In genomic region chr10:4404895-4405491, GRCm38 (mm10) we compare ENCODE assay signal across 7 mouse cellular contexts. TPM values are rescaled to one million over a fixed set of nuclear protein-coding genes. Genes with fewer than 3 reads are reported as not detected.
DNase-seq lines count a peak whose midpoint lies in the region; ATAC-seq and TF ChIP-seq lines count a peak whose summit lies in the region.

No protein-coding gene starts in this region.

- TF ChIP-seq CTCF in liver, embryonic 14.5 days (IDR thresholded peaks at IDR 0.05; ENCODE audit: low read depth) = peak; percentile 81

- H3K4me1 ChIP-seq in embryonic facial prominence, embryonic 14.5 days (ENCODE audit: control insufficient read depth, insufficient read depth, low read length) = no peaks in the 10 kb centered on the region
- H3K4me1 ChIP-seq in hindbrain, embryonic 14.5 days (replicated peaks; ENCODE audit: control insufficient read depth, insufficient read depth, low read length) = no peaks in the 10 kb centered on the region
- H3K4me1 ChIP-seq in liver, embryonic 14.5 days (replicated peaks; ENCODE audit: control insufficient read depth in 2 of 2, insufficient read depth in 2 of 2, low read length in 1 of 2) = peaks cover 0 to 3% of the 10 kb centered on the region in 2 experiments; a peak in 2 of 4 replicates

- no peak overlapping the region for H3K4me2 ChIP-seq in embryonic facial prominence, embryonic 14.5 days (ENCODE audit: low read depth, low read length)
- no peak overlapping the region for H3K4me2 ChIP-seq in hindbrain, embryonic 14.5 days (replicated peaks)
- no peak overlapping the region for H3K4me2 ChIP-seq in liver, embryonic 14.5 days (ENCODE audit: low read depth)

- peaks cover 59% of the 10 kb centered on the region for H3K36me3 ChIP-seq in embryonic facial prominence, embryonic 14.5 days (ENCODE audit: control insufficient read depth, insufficient read depth, low read length)
- H3K36me3 ChIP-seq in hindbrain, embryonic 14.5 days (replicated peaks; ENCODE audit: control insufficient read depth, insufficient read depth) = peaks cover 63% of the 10 kb centered on the region
- H3K36me3 ChIP-seq in liver, embryonic 14.5 days (replicated peaks; ENCODE audit: control insufficient read depth, insufficient read depth, low read depth) = peaks cover 3% of the 10 kb centered on the region

- no peak overlapping the region for H3K27ac ChIP-seq in embryonic facial prominence, embryonic 14.5 days (replicated peaks; ENCODE audit: low read depth, low read length)
- no peak overlapping the region for H3K27ac ChIP-seq in hindbrain, embryonic 14.5 days
- H3K27ac ChIP-seq in liver, embryonic 14.5 days = no peak overlapping the region

- ATAC-seq in activated CD4-positive, CD25-positive, alpha-beta regulatory T cell, adult 4 months = peak; percentile 60
- ATAC-seq in embryonic facial prominence, embryonic 14.5 days (ENCODE audit: low read depth) = peak; percentile 45; the same call in 1 of the 2 replicates
- ATAC-seq in hindbrain, embryonic 14.5 days (ENCODE audit: low FRiP score) = peak; percentile 74
- ATAC-seq in liver, embryonic 14.5 days (ENCODE audit: insufficient read depth) = no peak

- H3K9me3 ChIP-seq in embryonic facial prominence, embryonic 14.5 days (ENCODE audit: control insufficient read depth, low read length) = no peaks in the 10 kb centered on the region
- no peaks in the 10 kb centered on the region for H3K9me3 ChIP-seq in hindbrain, embryonic 14.5 days (ENCODE audit: control insufficient read depth, low read length)
- no peaks in the 10 kb centered on the region for H3K9me3 ChIP-seq in liver, embryonic 14.5 days (ENCODE audit: control insufficient read depth, low read length)

- no peak for TF ChIP-seq EP300 in liver, embryonic 14.5 days (IDR thresholded peaks at IDR 0.05; ENCODE audit: low read depth)

- WGBS in embryonic facial prominence, embryonic 14.5 days = 59% methylated on average over 5 of the region's 5 CpGs
- 60% methylated on average over 5 of the region's 5 CpGs for WGBS in hindbrain, embryonic 14.5 days
- WGBS in liver, embryonic 14.5 days (ENCODE audit: insufficient replicate concordance) = 57% methylated on average over 5 of the region's 5 CpGs

- no peak overlapping the region for H3K4me3 ChIP-seq in embryonic facial prominence, embryonic 14.5 days (ENCODE audit: low read depth, low read length)
- H3K4me3 ChIP-seq in hindbrain, embryonic 14.5 days (replicated peaks; ENCODE audit: low read length) = no peak overlapping the region
- no peak overlapping the region for H3K4me3 ChIP-seq in liver, embryonic 14.5 days (ENCODE audit: insufficient read depth in 1 of 2, low read depth in 2 of 2, low read length in 2 of 2)

- H3K27me3 ChIP-seq in embryonic facial prominence, embryonic 14.5 days (replicated peaks; ENCODE audit: control insufficient read depth, insufficient read depth, low read length) = no peaks in the 10 kb centered on the region
- no peaks in the 10 kb centered on the region for H3K27me3 ChIP-seq in hindbrain, embryonic 14.5 days (ENCODE audit: control insufficient read depth, insufficient read depth, low read length)
- H3K27me3 ChIP-seq in liver, embryonic 14.5 days (ENCODE audit: control insufficient read depth, insufficient read depth, low read length) = no peaks in the 10 kb centered on the region

- no peak overlapping the region for H3K9ac ChIP-seq in embryonic facial prominence, embryonic 14.5 days (ENCODE audit: low read depth, low read length)
- H3K9ac ChIP-seq in hindbrain, embryonic 14.5 days = no peak overlapping the region
- no peak overlapping the region for H3K9ac ChIP-seq in liver, embryonic 14.5 days (replicated peaks)

- DNase-seq in right cerebral cortex, postnatal 10 days (ENCODE audit: low spot score in 2 of 2) = peak; percentile 62 to 65
- DNase-seq in right cerebral cortex, postnatal 14 days = no peak
- peak; percentile 85 for DNase-seq in embryonic facial prominence, embryonic 14.5 days (ENCODE audit: low spot score)
- DNase-seq in hindbrain, embryonic 14.5 days (ENCODE audit: low spot score) = peak; percentile 84
- peak in 1 of 3 experiments; percentile 41 for DNase-seq in liver, embryonic 14.5 days (ENCODE audit: low read depth in 3 of 3, low spot score in 3 of 3)
- peak; percentile 28 for DNase-seq in retina, adult 2 months (ENCODE audit: low read depth, low spot score)

RNA-seq across cellular contexts. Expression of gene Zbtb2, which starts 17.1 kb away (rescaled TPM):
- polyA plus RNA-seq in activated CD4-positive, CD25-positive, alpha-beta regulatory T cell, adult 4 months (2017; shearing (Covaris generic)) = 10 to 100 TPM in 1 of 2 experiments, 1 to 10 TPM in 1; 9.9 to 11.3 TPM
- 13.7 and 14.4 TPM in 2 replicates for polyA plus RNA-seq in embryonic facial prominence, embryonic 14.5 days (2014; fragmentation: Nextera tagmentation; extraction: Ambion mirVana)
- polyA plus RNA-seq in hindbrain, embryonic 14.5 days (2014; fragmentation: Nextera tagmentation; extraction: Ambion mirVana) = 15.2 and 17.1 TPM in 2 replicates
- polyA plus RNA-seq in liver, embryonic 14.5 days (2012; rRNA removed) = 2.9 and 3.1 TPM in 2 replicates
- 3.0 and 4.7 TPM in 2 replicates for polyA plus RNA-seq in liver, embryonic 14.5 days (2014; fragmentation: Nextera tagmentation; extraction: Ambion mirVana)

RNA-seq across cellular contexts. Expression of gene Rmnd1, which starts 27.2 kb away (rescaled TPM):
- polyA plus RNA-seq in activated CD4-positive, CD25-positive, alpha-beta regulatory T cell, adult 4 months (2017; shearing (Covaris generic)) = 10 to 100 TPM; 34.0 to 47.7 TPM
- polyA plus RNA-seq in embryonic facial prominence, embryonic 14.5 days (2014; fragmentation: Nextera tagmentation; extraction: Ambion mirVana) = 46.8 and 53.2 TPM in 2 replicates
- polyA plus RNA-seq in hindbrain, embryonic 14.5 days (2014; fragmentation: Nextera tagmentation; extraction: Ambion mirVana) = 50.6 and 52.9 TPM in 2 replicates
- 17.2 and 19.8 TPM in 2 replicates for polyA plus RNA-seq in liver, embryonic 14.5 days (2012; rRNA removed)
- polyA plus RNA-seq in liver, embryonic 14.5 days (2014; fragmentation: Nextera tagmentation; extraction: Ambion mirVana) = 18.0 and 19.3 TPM in 2 replicates

RNA-seq across cellular contexts. Expression of gene Armt1, which starts 27.3 kb away (rescaled TPM):
- 10 to 100 TPM; 30.8 to 39.0 TPM for polyA plus RNA-seq in activated CD4-positive, CD25-positive, alpha-beta regulatory T cell, adult 4 months (2017; shearing (Covaris generic))
- polyA plus RNA-seq in embryonic facial prominence, embryonic 14.5 days (2014; fragmentation: Nextera tagmentation; extraction: Ambion mirVana) = 15.6 and 16.2 TPM in 2 replicates
- polyA plus RNA-seq in hindbrain, embryonic 14.5 days (2014; fragmentation: Nextera tagmentation; extraction: Ambion mirVana) = 12.0 and 12.2 TPM in 2 replicates
- 8.9 and 12.8 TPM in 2 replicates for polyA plus RNA-seq in liver, embryonic 14.5 days (2012; rRNA removed)
- polyA plus RNA-seq in liver, embryonic 14.5 days (2014; fragmentation: Nextera tagmentation; extraction: Ambion mirVana) = 14.1 and 16.1 TPM in 2 replicates
